Mouse (Mus musculus): ENCODE measurements around the gene Camta2.

DNA sequence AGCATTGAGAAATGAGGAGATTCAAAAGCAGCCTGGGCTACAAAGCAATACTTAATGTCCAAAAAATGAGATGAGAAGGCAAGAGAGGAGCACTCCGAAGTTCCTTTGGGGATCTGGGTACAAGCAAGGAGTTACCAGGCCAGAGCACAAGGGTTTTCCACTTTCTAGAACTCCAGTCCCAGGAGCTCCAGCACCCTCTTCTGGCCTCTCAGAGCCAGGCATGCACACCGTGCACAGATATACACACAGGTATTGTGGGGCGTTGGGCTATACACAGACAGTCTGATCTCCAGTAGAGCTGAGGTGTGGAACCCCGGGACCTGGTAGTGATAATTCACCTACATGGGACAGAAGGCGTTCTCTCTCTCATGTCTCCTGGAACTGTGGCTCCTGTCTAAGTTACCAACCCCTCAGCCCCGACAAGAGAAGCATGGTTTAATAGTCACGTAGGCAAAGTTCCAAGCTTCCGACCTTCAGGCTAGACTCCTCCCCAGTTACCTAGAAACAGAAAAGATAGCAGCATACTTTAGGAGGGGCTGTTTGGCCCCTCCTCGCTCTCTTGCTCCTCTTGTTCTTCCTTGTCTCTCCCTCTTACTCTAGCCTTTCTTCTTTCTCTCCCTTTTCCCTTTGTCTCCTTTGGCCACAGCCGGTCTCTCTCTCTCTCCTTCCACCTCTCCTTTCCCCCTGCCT, 64.7 kb downstream of the Camta2 start:
- TF ChIP-seq CTCF (IDR thresholded peaks at IDR 0.05; ENCODE audit: low read depth) (peak; percentile 30), EP300 (IDR thresholded peaks at IDR 0.05; ENCODE audit: low read depth) (no peak)
